Mouse (Mus musculus) liver, embryonic 13.5 days (tissue): Measurements from ENCODE around the gene Dync2li1. TPM values are rescaled to one million over a fixed set of nuclear protein-coding genes. Genes with fewer than 3 reads are reported as not detected.

Source experiments
- ATAC-seq: fragments of 200-750 bp; cut with Nextera tagmentation; 2 replicates; pipeline ENCODE4 v1.8.0; 2017; ENCODE audit warnings: low read depth, mild to moderate bottlenecking, moderate number of reproducible peaks, moderate library complexity
- DNase-seq: peaks from one replicate; pipeline ENCODE4 v3.0.0; 2022
- H3K27ac ChIP-seq: fragments of 300-500 bp; sonication (generic); 2 replicates; pipeline ENCODE4 v1.5.1; 2015; ENCODE audit warnings: moderate library complexity, mild to moderate bottlenecking, inconsistent platforms
- H3K27me3 ChIP-seq: fragments of 300-500 bp; sonication (generic); 2 replicates; pipeline ENCODE4 v1.6.1; 2015; ENCODE audit warnings: mild to moderate bottlenecking, inconsistent platforms
- H3K36me3 ChIP-seq: fragments of 300-500 bp; sonication (generic); 2 replicates; pipeline ENCODE4 v1.6.1; 2015; ENCODE audit warnings: mild to moderate bottlenecking, inconsistent platforms
- H3K4me1 ChIP-seq: fragments of 300-500 bp; sonication (generic); replicated peaks from 2 replicates; pipeline ENCODE4 v1.6.1; 2015; ENCODE audit warnings: inconsistent platforms
- H3K4me2 ChIP-seq: fragments of 300-500 bp; sonication (generic); 2 replicates; pipeline ENCODE4 v1.6.1; 2015; ENCODE audit warnings: inconsistent platforms, mild to moderate bottlenecking, moderate library complexity
- H3K4me3 ChIP-seq: fragments of 300-500 bp; sonication (generic); replicated peaks from 2 replicates; pipeline ENCODE4 v1.5.1; 2015; ENCODE audit warnings: mild to moderate bottlenecking, inconsistent platforms
- H3K9ac ChIP-seq: fragments of 300-500 bp; sonication (generic); 2 replicates; pipeline ENCODE4 v1.6.1; 2015; ENCODE audit warnings: mild to moderate bottlenecking, inconsistent platforms
- H3K9me3 ChIP-seq: fragments of 300-500 bp; sonication (generic); replicated peaks from 2 replicates; pipeline ENCODE4 v1.6.1; 2016; ENCODE audit warnings: inconsistent platforms
- WGBS: fragments of 180-500 bp; shearing (Covaris S2); methylation state at CpG from one replicate; pipeline ENCODE4 v1.1.7; 2015; ENCODE audit not compliant: insufficient replicate concordance; 5-methylcytosine and 5-hydroxymethylcytosine counted together
- polyA plus RNA-seq: library from polyadenylated mRNA; unstranded; fragments of >200 nt; fragmentation: Nextera tagmentation; extraction: Ambion mirVana; gene quantifications from 2 replicates; pipeline ENCODE4 v1.2.1, GENCODE M21; 2015

The Dync2li1 gene
- polyA plus RNA-seq, 1 experiment from 2014 or later = 2.5 TPM

DNA sequence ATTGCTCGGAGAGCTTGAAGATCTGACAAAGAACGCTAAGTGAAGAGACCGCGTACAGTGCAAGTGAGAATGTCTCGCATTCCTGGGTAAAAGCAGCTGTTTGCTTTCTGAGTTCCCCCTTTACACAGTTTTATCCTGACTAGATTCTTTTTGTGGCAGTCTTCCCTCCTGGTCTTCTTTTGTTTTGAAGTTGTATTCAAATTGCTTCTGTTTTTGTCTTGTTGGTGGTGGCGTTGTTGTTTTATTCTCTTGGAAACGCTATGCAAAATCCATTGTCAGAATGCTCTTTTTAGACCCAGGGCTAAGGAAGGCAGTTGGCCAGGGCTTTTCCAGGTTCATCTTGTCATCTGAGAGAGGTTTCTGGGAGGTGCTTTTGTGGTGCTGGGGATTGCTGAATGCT, 29.8 kb upstream of the Dync2li1 start:
- H3K4me2 ChIP-seq = no peak overlapping the region
- no peak overlapping the region for H3K27ac ChIP-seq
- no peaks in the 10 kb centered on the region for H3K9me3 ChIP-seq
- ATAC-seq (no peak), DNase-seq (no peak)
- no peaks in the 10 kb centered on the region for H3K4me1 ChIP-seq
- no peak overlapping the region for H3K4me3 ChIP-seq
- H3K27me3 ChIP-seq = no peaks in the 10 kb centered on the region
- WGBS = 65% methylated on average over 7 of the region's 7 CpGs
- no peaks in the 10 kb centered on the region for H3K36me3 ChIP-seq
- no peak overlapping the region for H3K9ac ChIP-seq

DNA sequence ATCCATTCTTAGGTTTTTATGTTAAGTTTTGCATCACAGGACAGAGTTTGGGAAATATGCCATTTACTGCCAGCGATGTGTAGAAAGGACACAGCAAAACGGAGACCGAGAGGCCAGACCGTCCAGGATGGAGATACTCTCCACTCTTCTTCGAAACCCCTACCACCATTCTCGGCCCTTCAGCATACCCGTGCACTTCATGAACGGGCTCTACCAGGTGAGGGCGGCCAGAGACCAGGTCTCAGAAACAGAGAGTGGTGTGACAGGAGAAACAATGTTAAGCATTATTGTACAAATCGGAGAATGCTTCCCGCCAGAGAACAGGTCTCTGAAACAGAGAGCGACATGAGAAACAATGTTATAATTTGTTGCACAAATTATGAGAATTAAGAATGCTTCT, 28.4 kb upstream of the Dync2li1 start:
- H3K9ac ChIP-seq = no peak overlapping the region
- no peak overlapping the region for H3K27ac ChIP-seq
- no peaks in the 10 kb centered on the region for H3K9me3 ChIP-seq
- no peak overlapping the region for H3K4me2 ChIP-seq
- no peak overlapping the region for H3K4me3 ChIP-seq
- H3K4me1 ChIP-seq = no peaks in the 10 kb centered on the region
- H3K27me3 ChIP-seq = no peaks in the 10 kb centered on the region
- H3K36me3 ChIP-seq = no peaks in the 10 kb centered on the region
- WGBS = 78% methylated on average over 12 of the region's 12 CpGs
- DNase-seq (no peak), ATAC-seq (no peak)

DNA sequence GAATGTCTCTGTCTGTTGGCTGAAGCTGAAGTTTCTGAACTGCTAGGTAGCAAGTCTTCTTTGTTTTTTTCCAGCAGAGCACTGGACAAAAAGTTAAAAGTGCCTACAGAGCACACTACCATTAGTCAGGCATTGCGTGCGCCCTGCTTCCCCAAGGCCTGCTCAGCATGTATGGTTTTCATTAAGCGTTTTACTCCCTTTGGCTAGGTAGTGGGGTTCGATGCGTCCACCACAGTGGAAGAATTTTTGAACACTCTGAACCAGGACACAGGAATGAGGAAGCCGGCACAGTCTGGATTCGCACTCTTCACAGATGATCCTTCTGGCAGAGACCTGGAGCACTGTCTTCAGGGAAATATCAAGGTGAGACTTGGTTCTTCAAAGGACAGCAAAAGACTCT, 27.4 kb upstream of the Dync2li1 start:
- no peaks in the 10 kb centered on the region for H3K36me3 ChIP-seq
- 79% methylated on average over 7 of the region's 7 CpGs for WGBS
- no peaks in the 10 kb centered on the region for H3K4me1 ChIP-seq
- no peaks in the 10 kb centered on the region for H3K27me3 ChIP-seq
- no peak overlapping the region for H3K4me2 ChIP-seq
- H3K27ac ChIP-seq = no peak overlapping the region
- ATAC-seq = no peak
- no peaks in the 10 kb centered on the region for H3K9me3 ChIP-seq
- H3K9ac ChIP-seq = no peak overlapping the region
- no peak overlapping the region for H3K4me3 ChIP-seq
- no peak for DNase-seq

- no peak for DNase-seq
- no peak overlapping the region for H3K4me3 ChIP-seq
- H3K36me3 ChIP-seq = no peaks in the 10 kb centered on the region
- 65% methylated on average over 9 of the region's 9 CpGs for WGBS
- H3K4me1 ChIP-seq = no peaks in the 10 kb centered on the region
- no peak overlapping the region for H3K9ac ChIP-seq
- no peak overlapping the region for H3K27ac ChIP-seq
- no peaks in the 10 kb centered on the region for H3K27me3 ChIP-seq
- ATAC-seq = no peak
- no peak overlapping the region for H3K4me2 ChIP-seq
- no peaks in the 10 kb centered on the region for H3K9me3 ChIP-seq
Observed at GRCm38 (mm10) chr17:84600051-84600983, 26.0 kb upstream of the Dync2li1 start.

DNA sequence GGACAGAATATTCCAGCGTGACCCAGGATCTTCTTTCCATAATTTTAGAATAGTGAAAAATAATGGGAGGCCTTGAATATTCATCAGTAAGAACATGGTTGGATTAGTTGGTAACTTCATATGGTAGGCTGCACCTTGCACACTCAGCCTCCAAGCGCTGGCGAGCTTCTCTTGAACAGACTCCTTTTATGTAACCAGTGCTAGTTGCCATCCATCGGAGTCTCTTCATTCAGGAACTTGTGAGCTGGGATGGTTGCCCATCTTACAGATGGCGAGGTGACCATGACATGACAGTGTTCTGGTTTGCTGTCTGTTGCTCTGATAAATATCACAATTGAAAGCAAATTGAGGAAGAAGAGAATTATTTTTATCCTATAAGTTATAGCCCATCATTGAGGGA, 24.5 kb upstream of the Dync2li1 start:
- no peaks in the 10 kb centered on the region for H3K36me3 ChIP-seq
- H3K4me2 ChIP-seq = no peak overlapping the region
- H3K9me3 ChIP-seq = no peaks in the 10 kb centered on the region
- H3K4me1 ChIP-seq = no peaks in the 10 kb centered on the region
- WGBS = 73% methylated on average over 5 of the region's 5 CpGs
- H3K27me3 ChIP-seq = no peaks in the 10 kb centered on the region
- ATAC-seq = no peak
- DNase-seq = no peak
- no peak overlapping the region for H3K4me3 ChIP-seq
- H3K27ac ChIP-seq = no peak overlapping the region
- H3K9ac ChIP-seq = no peak overlapping the region

GRCm38 (mm10) chr17:84603202-84603627, 23.1 kb upstream of the Dync2li1 start:
- ATAC-seq (no peak), DNase-seq (no peak)
- H3K9ac ChIP-seq = no peak overlapping the region
- no peaks in the 10 kb centered on the region for H3K36me3 ChIP-seq
- no peaks in the 10 kb centered on the region for H3K27me3 ChIP-seq
- no peak overlapping the region for H3K27ac ChIP-seq
- 60% methylated on average over 9 of the region's 9 CpGs for WGBS
- no peaks in the 10 kb centered on the region for H3K9me3 ChIP-seq
- no peaks in the 10 kb centered on the region for H3K4me1 ChIP-seq
- H3K4me2 ChIP-seq = no peak overlapping the region
- no peak overlapping the region for H3K4me3 ChIP-seq

DNA sequence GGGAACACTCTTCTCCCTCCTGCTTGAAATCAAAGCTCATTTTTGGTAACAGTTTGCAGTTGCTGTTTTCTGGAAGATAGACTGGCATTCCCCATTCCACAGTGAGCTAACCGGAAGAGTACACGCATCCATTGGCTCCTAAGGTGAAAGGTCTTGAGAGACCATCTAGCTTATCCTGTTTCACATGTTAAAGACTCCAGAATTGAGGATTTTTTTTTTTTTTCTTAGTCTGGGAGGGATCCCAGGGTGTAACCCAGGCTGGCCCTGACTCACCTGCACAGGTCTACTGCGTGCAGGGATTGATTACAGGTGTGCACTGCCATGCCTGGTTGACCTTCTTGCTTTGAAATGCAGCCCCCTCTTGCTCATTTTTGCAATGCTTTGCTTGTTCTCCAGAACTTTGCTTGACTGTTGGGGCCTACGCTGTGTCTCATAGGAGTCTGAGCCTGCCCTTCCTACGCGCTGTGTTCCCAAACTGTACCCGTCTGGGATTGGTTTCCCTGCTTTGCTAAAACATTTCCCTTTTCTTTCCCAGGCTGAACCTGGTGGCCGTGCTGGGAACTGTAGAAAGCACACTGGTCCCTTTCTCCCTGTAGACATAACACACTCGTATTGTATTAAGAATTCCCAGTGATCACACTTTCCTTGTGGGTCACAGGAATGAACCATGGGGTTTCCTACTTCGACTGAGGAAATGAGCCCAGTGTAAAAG, 22.4 kb upstream of the Dync2li1 start:
- no peak overlapping the region for H3K27ac ChIP-seq

DNA sequence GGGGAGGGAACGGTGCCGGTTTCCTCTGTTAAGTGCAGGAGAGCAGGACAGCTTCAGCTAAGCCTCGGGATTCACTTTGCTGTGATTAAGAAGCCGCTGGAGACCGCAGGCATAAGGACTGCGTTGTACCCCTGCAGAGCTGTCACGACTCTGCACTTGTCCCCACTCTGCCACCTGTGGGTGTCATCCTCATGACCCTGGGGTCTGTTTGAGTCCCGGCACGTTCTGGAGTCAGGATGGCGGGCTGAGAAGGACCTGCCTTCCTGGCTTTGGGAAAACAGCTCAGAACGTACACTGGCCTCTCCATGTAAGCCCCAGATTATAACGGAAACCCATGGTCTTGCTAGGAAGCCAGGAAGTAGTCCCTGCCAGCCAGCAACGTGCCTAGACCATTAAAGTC, 19.3 kb upstream of the Dync2li1 start:
- no peaks in the 10 kb centered on the region for H3K36me3 ChIP-seq
- 41% methylated on average over 13 of the region's 13 CpGs for WGBS
- ATAC-seq (no peak), DNase-seq (no peak)
- H3K27me3 ChIP-seq = no peaks in the 10 kb centered on the region
- H3K4me1 ChIP-seq = no peaks in the 10 kb centered on the region
- H3K4me3 ChIP-seq = no peak overlapping the region
- no peak overlapping the region for H3K27ac ChIP-seq
- H3K9me3 ChIP-seq = no peaks in the 10 kb centered on the region
- H3K9ac ChIP-seq = no peak overlapping the region
- H3K4me2 ChIP-seq = no peak overlapping the region

More for the DNA sequence above, 22.4 kb upstream of the Dync2li1 start:
- no peak overlapping the region for H3K4me3 ChIP-seq
- DNase-seq (no peak), ATAC-seq (no peak)
- H3K36me3 ChIP-seq = no peaks in the 10 kb centered on the region
- no peaks in the 10 kb centered on the region for H3K9me3 ChIP-seq
- 70% methylated on average over 10 of the region's 10 CpGs for WGBS
- no peaks in the 10 kb centered on the region for H3K27me3 ChIP-seq
- H3K4me1 ChIP-seq = no peaks in the 10 kb centered on the region
- no peak overlapping the region for H3K4me2 ChIP-seq
- H3K9ac ChIP-seq = no peak overlapping the region

DNA sequence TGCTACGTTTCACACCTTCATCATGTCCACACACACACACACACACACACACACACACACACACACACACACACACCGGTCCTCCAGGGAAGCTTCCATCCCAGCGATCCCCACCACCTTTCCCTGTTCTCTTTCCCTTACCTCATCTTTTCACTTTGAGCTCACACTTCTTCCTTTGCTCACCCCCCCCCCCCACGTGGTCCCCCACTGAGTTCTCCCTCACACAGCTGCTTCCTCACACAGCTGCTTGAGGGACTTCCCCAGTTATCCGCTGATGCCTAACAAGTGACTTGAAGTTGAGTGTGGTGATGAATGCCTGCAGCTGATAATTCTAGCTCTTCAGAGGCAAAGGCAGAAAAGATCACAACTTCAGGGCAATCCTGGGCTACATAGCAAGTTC, 18.7 kb upstream of the Dync2li1 start:
- H3K9ac ChIP-seq = no peak overlapping the region
- 45% methylated on average over 5 of the region's 5 CpGs for WGBS

GRCm38 (mm10) chr17:84608606-84609005, 17.7 kb upstream of the Dync2li1 start:
- H3K9me3 ChIP-seq = peaks cover 4% of the 10 kb centered on the region
- DNase-seq (no peak), ATAC-seq (no peak)
- H3K9ac ChIP-seq = no peak overlapping the region
- WGBS = 60% methylated on average over 4 of the region's 4 CpGs
- no peak overlapping the region for H3K27ac ChIP-seq
- H3K4me3 ChIP-seq = no peak overlapping the region
- peaks cover 3% of the 10 kb centered on the region; the same call in 1 of the 2 replicates for H3K36me3 ChIP-seq
- H3K4me1 ChIP-seq = no peaks in the 10 kb centered on the region
- H3K27me3 ChIP-seq = no peaks in the 10 kb centered on the region
- no peak overlapping the region for H3K4me2 ChIP-seq

More for the DNA sequence above, 18.7 kb upstream of the Dync2li1 start:
- DNase-seq = no peak
- ATAC-seq = no peak
- Histone ChIP-seq H3K27ac (no peak overlapping the region), H3K4me1 (no peaks in the 10 kb centered on the region), H3K4me2 (no peak overlapping the region), H3K9me3 (no peaks in the 10 kb centered on the region), H3K27me3 (no peaks in the 10 kb centered on the region), H3K4me3 (no peak overlapping the region), H3K36me3 (no peaks in the 10 kb centered on the region)

GRCm38 (mm10) chr17:84611500-84611899, 14.8 kb upstream of the Dync2li1 start:
- ATAC-seq = no peak
- no peak for DNase-seq
- Histone ChIP-seq H3K4me3 (no peak overlapping the region), H3K9ac (no peak overlapping the region), H3K36me3 (peaks cover 3% of the 10 kb centered on the region; the same call in 1 of the 2 replicates), H3K4me2 (no peak overlapping the region), H3K27me3 (no peaks in the 10 kb centered on the region), H3K9me3 (peaks cover 10% of the 10 kb centered on the region), H3K4me1 (no peaks in the 10 kb centered on the region), H3K27ac (no peak overlapping the region)
- 72% methylated on average over 9 of the region's 9 CpGs for WGBS
